Mouse (Mus musculus) cerebral cortex, adult 2 months (tissue): ENCODE results near the gene Glud1.

ENCODE experiments used
- WGBS: fragments of 180-500 bp; shearing (Covaris S2); methylation state at CpG from one replicate; pipeline ENCODE4 v1.1.7; 2018; 5-methylcytosine and 5-hydroxymethylcytosine counted together

The Glud1 gene

GRCm38 (mm10) chr14:34353326-34353725 lies 42.8 kb downstream of the Glud1 start:
- WGBS = 96% methylated on average over 3 of the region's 3 CpGs

- WGBS = 81% methylated on average over 4 of the region's 4 CpGs
These were observed 43.9 kb downstream of the Glud1 start for GRCm38 (mm10) chr14:34354456-34354855.

DNA sequence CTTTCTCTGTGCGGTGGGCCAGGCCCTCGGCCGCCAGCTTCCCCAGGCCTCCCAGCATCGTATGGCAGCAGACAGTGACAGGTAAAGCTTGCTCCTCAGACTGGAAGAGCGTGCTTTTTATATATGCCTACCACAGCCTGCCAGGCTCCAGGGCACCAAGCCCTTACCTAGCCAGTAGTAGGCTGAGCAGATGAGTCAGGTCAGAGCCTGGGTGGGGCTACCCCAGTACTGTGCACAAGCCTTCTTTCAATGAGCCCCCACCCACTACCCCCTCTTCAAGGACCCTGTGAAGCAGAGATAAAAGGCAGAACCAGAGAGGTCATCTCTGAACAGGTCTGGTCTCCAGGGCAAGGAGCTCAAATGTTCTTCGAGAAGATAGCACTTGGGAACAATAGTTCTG lies 44.8 kb downstream of the Glud1 start, which contains the start of gene Fam25c:
TSS of gene Fam25c (minus strand) at position 133 of the 400 bp plus-strand sequence.
- WGBS = 91% methylated on average over 6 of the region's 6 CpGs

DNA sequence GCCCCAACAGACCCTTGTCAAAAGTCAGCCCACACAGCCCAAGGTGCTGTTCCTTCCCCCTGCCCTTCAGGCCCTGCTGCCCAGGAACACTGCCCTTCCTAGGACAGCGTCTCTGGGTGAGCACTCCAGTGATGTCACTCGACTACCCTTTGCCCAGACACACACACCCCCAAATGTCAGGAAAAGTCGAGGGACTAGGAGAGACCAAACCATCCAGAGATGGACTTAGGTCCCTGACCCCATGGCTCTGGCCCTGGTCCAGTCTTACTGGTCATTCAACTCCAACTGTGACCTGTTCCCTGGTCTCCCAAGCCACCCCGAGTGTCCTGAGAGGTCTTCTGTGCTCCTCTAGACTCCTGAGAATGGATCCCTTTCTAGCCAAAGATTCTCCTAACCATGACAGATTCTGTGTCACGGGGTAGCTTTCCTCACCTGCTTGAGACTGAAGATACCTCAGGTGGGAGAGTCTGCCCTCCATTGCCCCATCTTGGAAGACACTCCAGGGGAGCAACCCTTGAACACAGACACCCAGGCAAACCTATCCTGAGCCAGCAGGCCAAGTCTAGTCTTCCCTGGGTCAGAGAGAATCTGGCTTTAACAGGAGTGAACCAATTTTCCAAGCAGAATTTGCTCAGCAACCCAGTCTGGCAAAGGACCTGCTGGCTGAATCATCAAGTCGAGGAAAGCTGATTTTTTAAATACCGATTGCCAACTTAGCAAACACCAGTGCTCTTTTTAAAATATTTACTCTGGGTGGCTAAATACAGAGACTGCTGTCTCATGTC lies 47.3 kb downstream of the Glud1 start:
- WGBS = 67% methylated on average over 7 of the region's 7 CpGs

GRCm38 (mm10) chr14:34359676-34360244 lies 49.2 kb downstream of the Glud1 start:
- 64% methylated on average over 5 of the region's 5 CpGs for WGBS

GRCm38 (mm10) chr14:34360251-34360650 lies 49.7 kb downstream of the Glud1 start:
- WGBS = 70% methylated on average over 6 of the region's 6 CpGs

- WGBS = 90% methylated on average over 4 of the region's 4 CpGs
These were observed 51.6 kb downstream of the Glud1 start for GRCm38 (mm10) chr14:34362135-34362534.

DNA sequence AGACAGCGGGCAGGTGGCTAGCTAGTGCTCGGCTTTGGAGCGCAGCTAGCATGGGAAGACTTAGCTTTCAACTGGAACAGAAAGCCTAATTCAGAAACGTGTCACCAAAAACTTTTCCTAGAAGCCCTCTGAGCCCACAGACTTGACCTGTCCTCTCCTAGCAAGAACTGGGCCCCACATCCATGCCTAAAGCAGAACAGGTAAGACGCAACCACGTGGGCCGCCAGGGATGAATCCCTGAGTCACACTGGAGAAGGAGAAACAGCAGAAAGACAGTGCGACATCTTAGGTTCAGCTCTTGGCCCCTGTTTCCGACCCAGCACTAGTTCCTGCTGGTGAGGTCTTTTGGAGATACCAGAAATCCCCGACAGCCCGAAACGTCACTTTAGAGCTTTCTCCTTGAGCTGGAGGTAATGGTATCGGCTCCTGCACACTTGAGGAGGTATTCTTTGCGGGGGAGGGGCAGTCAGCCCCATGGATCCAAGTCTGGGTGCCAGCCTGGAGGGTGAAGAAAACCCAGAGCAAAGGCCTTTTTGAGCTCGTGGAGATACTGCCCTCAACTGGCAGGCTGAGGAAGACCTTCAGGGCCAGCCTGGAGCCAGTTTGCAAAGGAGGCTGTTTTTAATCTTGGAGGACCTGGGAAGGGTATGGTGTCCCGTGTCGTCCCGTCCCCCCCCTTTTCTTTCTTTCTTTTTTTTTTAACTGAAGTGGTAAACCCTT lies 52.4 kb downstream of the Glud1 start:
- 46% methylated on average over 18 of the region's 18 CpGs for WGBS

GRCm38 (mm10) chr14:34363490-34364253 lies 53.1 kb downstream of the Glud1 start:
- 4% methylated on average over 32 of the region's 32 CpGs for WGBS

GRCm38 (mm10) chr14:34364254-34365146 lies 54.0 kb downstream of the Glud1 start:
- WGBS = 80% methylated on average over 15 of the region's 15 CpGs

DNA sequence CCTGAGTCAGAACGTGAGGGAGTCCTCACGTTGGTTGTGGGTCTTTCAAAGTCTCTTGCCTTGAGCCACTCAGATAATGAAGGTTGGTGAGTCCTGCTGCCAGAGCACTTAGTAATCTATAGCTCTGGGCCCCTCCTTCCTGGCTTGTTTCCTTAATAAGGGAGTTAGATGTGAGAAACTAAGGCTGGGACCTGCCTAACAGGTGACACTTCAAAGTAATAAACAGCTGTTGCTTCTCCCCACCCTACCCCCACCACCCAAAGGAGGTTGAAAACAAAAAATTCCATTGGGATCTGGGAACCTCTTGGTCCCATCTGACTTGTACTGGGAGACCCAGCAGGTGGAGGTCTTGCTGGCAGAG lies 54.6 kb downstream of the Glud1 start:
- WGBS = 94% methylated on average over 2 of the region's 2 CpGs

- 67% methylated on average over 3 of the region's 3 CpGs for WGBS
These were observed 59.7 kb downstream of the Glud1 start for GRCm38 (mm10) chr14:34370203-34370602.

- WGBS = 96% methylated on average over 3 of the region's 3 CpGs
These were observed 60.4 kb downstream of the Glud1 start for GRCm38 (mm10) chr14:34370921-34371320.

DNA sequence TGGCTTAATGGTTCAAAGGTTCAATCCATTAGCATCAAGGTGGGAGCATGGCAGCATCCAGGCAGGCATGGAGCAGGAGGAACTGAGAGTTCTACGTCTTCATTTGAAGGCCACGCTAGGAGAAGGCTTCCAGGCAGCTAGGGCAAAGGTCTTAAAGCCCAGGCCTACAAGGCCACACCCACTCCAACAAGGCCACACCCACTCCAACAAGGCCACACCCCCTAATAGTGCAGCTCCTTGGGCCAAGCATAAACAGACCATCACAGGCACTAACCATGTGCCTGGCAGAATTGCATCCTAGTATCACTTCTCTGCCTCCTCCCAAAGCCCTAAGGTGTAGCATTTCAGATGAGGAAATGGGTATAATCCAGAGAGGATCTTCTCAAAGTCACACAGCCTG lies 61.2 kb downstream of the Glud1 start:
- 93% methylated on average over 2 of the region's 2 CpGs for WGBS

DNA sequence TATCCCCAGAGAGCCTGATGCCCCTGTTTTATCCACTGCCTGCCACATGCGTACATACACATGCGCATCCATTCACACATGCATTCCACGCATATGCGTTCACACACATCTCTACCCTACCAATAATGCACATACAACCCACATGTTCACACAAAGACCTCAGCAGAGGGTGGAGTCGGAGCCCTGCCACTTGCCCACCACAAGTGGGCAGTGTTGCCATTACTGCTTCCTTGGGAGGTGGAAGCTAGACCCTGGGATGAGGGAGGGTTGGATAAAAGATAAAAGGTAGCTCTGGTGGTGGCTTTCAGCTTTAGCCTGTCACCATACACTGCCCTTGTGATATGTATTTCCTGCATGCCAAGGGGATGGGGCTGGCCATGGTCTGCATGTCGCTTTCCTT lies 62.1 kb downstream of the Glud1 start:
- WGBS = 86% methylated on average over 6 of the region's 6 CpGs

GRCm38 (mm10) chr14:34373581-34373980 lies 63.1 kb downstream of the Glud1 start:
- 91% methylated on average over 6 of the region's 6 CpGs for WGBS

DNA sequence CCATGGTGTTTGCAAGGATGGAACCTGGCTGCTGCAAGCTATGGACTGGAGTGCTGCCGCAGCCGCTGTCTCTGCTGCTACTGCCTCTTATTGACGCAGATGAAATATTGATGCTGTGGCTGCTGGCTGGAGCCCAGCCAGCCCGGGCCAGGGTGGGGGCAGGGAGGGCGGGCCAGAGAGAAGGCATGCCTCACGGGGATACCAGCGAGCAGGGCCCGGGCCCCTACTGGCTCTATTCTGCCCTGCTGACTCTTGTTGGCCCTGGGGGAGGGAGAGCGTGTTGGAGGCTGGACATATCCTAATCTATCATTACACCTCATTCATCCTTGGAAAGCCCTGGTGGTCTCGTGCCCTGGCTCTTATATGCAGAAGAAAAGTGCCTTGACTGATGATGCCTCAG lies 64.0 kb downstream of the Glud1 start, which contains the start of gene Sncg:
TSS of gene Sncg (minus strand) at position 213 of the 400 bp plus-strand sequence.
- 74% methylated on average over 10 of the region's 10 CpGs for WGBS

GRCm38 (mm10) chr14:34375415-34375904 lies 64.9 kb downstream of the Glud1 start, which contains the start of gene Mmrn2:
Gene Mmrn2, plus strand, starts transcription at chr14:34375465.
- 82% methylated on average over 13 of the region's 13 CpGs for WGBS

DNA sequence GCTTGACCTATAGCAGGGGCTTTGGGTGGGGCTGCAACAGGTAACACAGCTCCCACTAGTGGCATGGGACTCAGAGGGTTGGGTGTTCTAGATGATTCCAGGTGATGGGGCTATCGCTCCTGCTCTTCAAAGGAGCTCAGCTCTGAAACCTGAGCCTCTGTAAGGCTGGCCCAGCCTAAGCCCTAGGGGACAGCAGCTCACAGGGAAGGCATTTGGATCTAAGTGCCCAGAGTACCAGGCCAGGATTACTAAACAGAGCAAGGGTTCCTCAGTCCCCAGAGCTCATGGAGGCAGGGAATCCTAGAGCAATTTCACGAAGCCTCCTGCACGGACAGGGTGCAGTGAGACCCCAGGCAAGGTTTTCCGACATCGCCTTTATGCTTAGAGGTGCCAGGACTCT lies 65.4 kb downstream of the Glud1 start:
- WGBS = 90% methylated on average over 5 of the region's 5 CpGs

- WGBS = 84% methylated on average over 4 of the region's 4 CpGs
These were observed 66.6 kb downstream of the Glud1 start for GRCm38 (mm10) chr14:34377121-34377520.
